Mouse (Mus musculus): ENCODE results near the gene Stk17b.
"Not testable (repeated sequence)": the region's sequence is repeated elsewhere in the genome, so short reads cannot be mapped to it uniquely, and the experiment has no call there.

Gene Stk17b

GRCm38 (mm10) chr1:53784291-53784720 lies 718 bp downstream of the Stk17b start:
- in situ Hi-C loops (cut with MboI, MseI) = loop anchor here (25.0 kb wide), 1 partner anchor 1672 kb away; the partner anchor contains the start of gene Stat1

- in situ Hi-C loops (cut with MboI, MseI) = loop anchor here (25.0 kb wide), 1 partner anchor 1671 kb away; the partner anchor contains the start of gene Stat1
Measured at GRCm38 (mm10) chr1:53782956-53783355, 2.1 kb downstream of the Stk17b start.

- in situ Hi-C loops (cut with MboI, MseI) = loop anchor here (25.0 kb wide), 1 partner anchor 1670 kb away; the partner anchor contains the start of gene Stat1
Measured at GRCm38 (mm10) chr1:53782079-53782478, 2.9 kb downstream of the Stk17b start.

- in situ Hi-C loops (cut with MboI, MseI) = loop anchor here (25.0 kb wide), 1 partner anchor 1669 kb away; the partner anchor contains the start of gene Stat1
Measured at GRCm38 (mm10) chr1:53781311-53781710, 3.7 kb downstream of the Stk17b start.

GRCm38 (mm10) chr1:53776176-53776905 lies 8.7 kb downstream of the Stk17b start:
- in situ Hi-C loops (cut with MboI, MseI) = loop anchor here (25.0 kb wide), 1 partner anchor 1664 kb away; the partner anchor contains the start of gene Stat1

GRCm38 (mm10) chr1:53775545-53775944 lies 9.5 kb downstream of the Stk17b start:
- in situ Hi-C loops (cut with MboI, MseI) = loop anchor here (25.0 kb wide), 1 partner anchor 1663 kb away; the partner anchor contains the start of gene Stat1

GRCm38 (mm10) chr1:53775036-53775435 lies 10.0 kb downstream of the Stk17b start:
- in situ Hi-C loops (cut with MboI, MseI) = loop anchor here (25.0 kb wide), 1 partner anchor 1663 kb away; the partner anchor contains the start of gene Stat1

GRCm38 (mm10) chr1:53774571-53774970 lies 10.5 kb downstream of the Stk17b start:
- in situ Hi-C loops (cut with MboI, MseI) = no loop called here

GRCm38 (mm10) chr1:53773994-53774393 lies 11.0 kb downstream of the Stk17b start:
- in situ Hi-C loops (cut with MboI, MseI) = no loop called here

- in situ Hi-C loops (cut with MboI, MseI) = no loop called here
Measured at GRCm38 (mm10) chr1:53772967-53773366, 12.1 kb downstream of the Stk17b start.

- in situ Hi-C loops (cut with MboI, MseI) = no loop called here
Measured at GRCm38 (mm10) chr1:53771476-53771875, 13.5 kb downstream of the Stk17b start.

GRCm38 (mm10) chr1:53766112-53766511 lies 18.9 kb downstream of the Stk17b start:
- in situ Hi-C loops (cut with MboI, MseI) = no loop called here

- in situ Hi-C loops (cut with MboI, MseI) = no loop called here
Measured at GRCm38 (mm10) chr1:53757316-53757715, 27.7 kb downstream of the Stk17b start.

- in situ Hi-C loops (cut with MboI, MseI) = not testable (repeated sequence)
Measured at GRCm38 (mm10) chr1:53753501-53753900, 31.5 kb downstream of the Stk17b start.

- in situ Hi-C loops (cut with MboI, MseI) = no loop called here
Measured at GRCm38 (mm10) chr1:53751144-53751543, 33.9 kb downstream of the Stk17b start.

- in situ Hi-C loops (cut with MboI, MseI) = not testable (repeated sequence)
Measured at GRCm38 (mm10) chr1:53750697-53751096, 34.3 kb downstream of the Stk17b start.

GRCm38 (mm10) chr1:53749881-53750385 lies 35.1 kb downstream of the Stk17b start:
- in situ Hi-C loops (cut with MboI, MseI) = not testable (repeated sequence)

GRCm38 (mm10) chr1:53748571-53748970 lies 36.5 kb downstream of the Stk17b start:
- in situ Hi-C loops (cut with MboI, MseI) = no loop called here

- in situ Hi-C loops (cut with MboI, MseI) = no loop called here
Measured at GRCm38 (mm10) chr1:53746001-53746400, 39.0 kb downstream of the Stk17b start.

- in situ Hi-C loops (cut with MboI, MseI) = no loop called here
Measured at GRCm38 (mm10) chr1:53741742-53742458, 43.1 kb downstream of the Stk17b start.

- in situ Hi-C loops (cut with MboI, MseI) = no loop called here
Measured at GRCm38 (mm10) chr1:53740777-53741336, 44.2 kb downstream of the Stk17b start.
